Mouse (Mus musculus): ENCODE results near the gene Alkbh5.
"Not testable (repeated sequence)": the region's sequence is repeated elsewhere in the genome, so short reads cannot be mapped to it uniquely, and the experiment has no call there.

Gene Alkbh5

DNA sequence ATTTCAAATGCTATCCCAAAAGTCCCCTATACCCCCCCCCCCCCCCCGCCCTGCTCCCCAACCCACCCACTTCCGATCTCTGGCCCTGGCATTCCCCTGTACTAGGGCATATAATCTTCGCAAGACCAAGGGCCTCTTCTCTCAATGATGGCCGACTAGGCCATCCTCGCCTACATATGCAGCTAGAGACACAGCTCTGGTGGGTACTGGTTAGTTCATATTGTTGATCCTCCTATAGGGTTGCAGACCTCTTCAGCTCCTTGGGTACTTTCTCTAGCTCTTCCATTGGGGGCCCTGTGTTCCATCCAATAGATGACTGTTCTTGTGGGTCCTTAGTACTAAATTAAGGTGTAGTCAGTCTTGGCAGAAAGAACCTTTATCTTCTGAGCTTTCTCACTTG is 7.0 kb downstream of the Alkbh5 start:
- not testable (repeated sequence) for DNase-seq (ENCODE audit: low read depth, low spot score)

DNA sequence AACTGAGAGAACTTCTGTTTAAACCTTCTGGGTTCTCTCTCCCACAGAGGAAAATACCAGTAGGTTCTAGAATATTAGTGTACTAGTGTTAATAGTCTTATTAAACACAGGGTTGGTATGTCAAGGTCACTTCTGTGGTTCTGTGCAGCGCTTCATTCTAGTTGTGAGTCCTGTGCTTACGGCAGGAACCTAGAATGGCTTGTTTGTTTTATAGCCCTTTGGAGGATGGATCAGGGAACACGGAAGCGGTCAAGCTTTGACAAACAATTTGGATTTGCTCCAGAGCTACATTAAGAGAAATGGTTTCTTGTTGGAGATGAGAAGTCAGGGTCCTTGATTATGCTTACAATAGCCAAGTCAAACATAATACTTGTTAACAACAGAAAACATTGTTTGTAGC is 9.3 kb downstream of the Alkbh5 start:
- DNase-seq (ENCODE audit: low read depth, low spot score), result no peak

DNA sequence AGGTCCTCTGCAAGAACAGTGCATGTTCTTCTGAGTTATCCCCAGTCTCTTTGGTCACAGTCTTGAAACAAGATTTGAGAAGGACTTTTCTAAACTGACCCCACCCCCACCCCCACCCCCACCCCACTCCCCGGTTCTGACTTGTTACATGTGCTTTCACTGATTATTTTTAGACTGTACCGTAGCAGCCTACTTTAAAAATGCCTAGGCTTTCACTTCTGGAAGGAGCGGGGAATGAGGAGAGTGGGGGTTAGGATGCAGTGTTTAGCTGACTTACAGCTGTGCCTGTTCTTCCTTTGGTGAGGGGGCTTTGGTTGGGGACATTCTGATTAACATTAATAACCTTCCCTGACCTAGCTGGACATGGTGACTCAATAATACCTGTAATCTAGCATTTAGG is 11.9 kb downstream of the Alkbh5 start:
- DNase-seq (ENCODE audit: low read depth, low spot score), result no peak

DNA sequence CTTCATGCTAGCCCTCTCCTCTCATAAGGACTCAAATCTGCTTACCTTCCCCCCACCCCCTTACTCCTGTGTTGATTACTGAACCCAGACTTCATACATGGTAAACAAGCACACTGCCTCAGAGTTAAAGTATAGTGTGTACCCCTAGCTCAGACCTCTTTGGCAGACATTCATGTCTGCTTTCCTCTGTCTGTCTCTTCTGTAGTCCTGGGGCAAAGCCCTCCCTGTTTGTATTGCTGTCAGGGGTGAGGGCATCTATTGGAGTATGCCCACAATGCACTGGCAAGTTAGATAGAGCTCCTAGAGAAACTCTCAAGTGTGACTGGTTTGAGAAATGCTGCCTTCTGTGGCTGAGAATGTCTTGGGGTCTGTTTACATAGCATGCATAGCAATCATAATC is 16.9 kb downstream of the Alkbh5 start:
- no peak for DNase-seq (ENCODE audit: low read depth, low spot score)

DNA sequence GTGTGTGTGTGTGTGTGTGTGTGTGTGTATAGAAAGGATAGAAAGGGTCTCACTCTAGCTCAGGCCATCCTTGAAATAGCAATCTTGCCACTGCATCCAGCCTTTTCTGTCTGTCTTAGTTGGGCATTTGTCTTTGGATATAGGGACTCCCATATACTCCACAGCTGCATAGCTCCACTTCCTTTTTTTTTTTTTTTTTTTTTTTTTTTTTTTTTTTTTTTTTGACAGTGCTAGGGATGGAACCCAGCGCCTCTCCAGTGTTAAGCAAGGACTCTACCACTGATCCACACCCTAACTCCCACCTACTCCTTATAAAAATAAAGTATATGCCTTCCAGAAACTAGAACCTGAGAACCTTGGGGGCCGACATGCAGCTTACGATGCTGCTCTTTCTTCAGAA is 21.5 kb downstream of the Alkbh5 start:
- no peak for DNase-seq (ENCODE audit: low read depth, low spot score)

DNA sequence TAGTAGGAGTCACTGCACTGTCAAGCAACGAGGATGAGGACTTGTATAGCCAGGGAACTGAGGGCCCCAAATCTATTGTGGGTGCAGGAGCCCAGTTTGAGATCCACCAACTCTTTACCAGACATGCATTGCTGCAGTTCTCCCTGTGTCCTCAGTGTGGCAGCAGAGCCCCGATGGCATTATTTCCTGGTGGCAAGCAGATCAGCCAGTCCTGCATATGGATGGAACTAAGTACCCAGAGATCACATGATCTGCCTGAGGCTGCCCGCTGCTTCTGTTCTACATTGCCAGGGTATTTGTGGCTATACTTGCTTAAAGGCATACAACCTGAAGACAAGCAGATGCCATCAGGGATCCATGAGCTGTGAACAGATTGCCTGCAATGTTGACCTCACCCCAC is 23.2 kb downstream of the Alkbh5 start:
- peak; percentile 70 for DNase-seq (ENCODE audit: low read depth, low spot score)

DNA sequence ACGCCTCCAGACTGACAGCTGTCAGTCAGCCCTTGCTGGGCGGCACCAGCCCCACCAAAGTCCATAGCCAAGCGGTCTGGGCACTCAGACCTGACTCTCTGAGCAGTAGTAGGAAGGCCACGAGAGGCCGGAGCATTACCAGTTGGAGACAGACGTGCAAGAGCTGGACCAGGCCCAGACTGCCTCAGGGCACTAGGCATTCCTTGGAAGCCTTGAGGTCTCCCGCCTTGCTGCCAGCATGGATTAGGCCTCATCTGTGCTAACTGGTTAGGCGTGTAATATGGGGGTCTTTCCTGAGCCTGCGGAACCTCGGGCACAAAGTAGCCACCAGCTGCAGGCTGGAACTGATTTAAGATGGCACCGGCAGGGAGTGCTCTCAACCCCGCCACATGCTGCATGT is 37.8 kb downstream of the Alkbh5 start:
- not testable (repeated sequence) for DNase-seq (ENCODE audit: low read depth, low spot score)
